Mouse (Mus musculus) erythroblast, embryonic 14.5 days (primary cell): ENCODE measurements around the gene U2af1l4.

Experiments used
- GATA1 ChIP-seq: IDR thresholded peaks from 2 replicates; pipeline ENCODE4 v1.6.1; 2012; ENCODE audit warnings: low read length, inconsistent platforms, mixed read lengths
- TAL1 ChIP-seq: IDR thresholded peaks from 3 replicates; pipeline ENCODE4 v1.6.1; 2012; ENCODE audit warnings: low read length, inconsistent platforms, mixed read lengths

GRCm38 (mm10) chr7:30591605-30591951 is 28.5 kb downstream of the U2af1l4 start:
- TF ChIP-seq GATA1: no peak
- TF ChIP-seq TAL1: no peak
